10 mouse cellular contexts compared by ENCODE assay signal in the genomic region with DNA sequence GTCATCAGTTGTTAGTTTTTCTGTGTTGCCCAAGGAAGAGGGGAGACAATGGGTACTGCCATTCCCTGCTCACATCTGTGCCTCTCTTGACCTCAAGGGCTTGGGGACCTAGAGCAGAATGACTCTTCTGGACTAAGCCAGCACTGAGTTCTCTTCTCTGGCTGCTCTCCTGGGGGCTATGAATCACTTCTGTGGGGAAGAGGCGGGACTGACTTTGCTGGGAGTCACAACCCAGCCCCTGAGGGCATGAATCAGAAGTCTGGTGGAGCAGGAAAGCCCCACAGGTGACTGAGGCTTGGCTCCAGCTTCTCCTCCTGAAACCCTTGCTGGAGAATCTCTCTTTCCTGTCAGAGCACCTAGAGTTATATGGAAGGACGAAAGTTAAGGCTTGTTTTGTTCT. TPM values are rescaled to one million over a fixed set of nuclear protein-coding genes. Genes with fewer than 3 reads are reported as not detected.
DNase-seq lines count a peak whose midpoint lies in the region; ATAC-seq and TF ChIP-seq lines count a peak whose summit lies in the region.
"Had no signal": no experiment of that assay in that cellular context is flagged by ENCODE, and none has a peak within 500 bp of the region (broad histone marks: within the 10 kb centered on the region; RNA-seq: fewer than 3 reads in every experiment).

No protein-coding gene starts in this region.

- DNase-seq in midbrain, embryonic 11.5 days (ENCODE audit: low spot score, missing footprints): peak; percentile 69
- DNase-seq in adrenal gland, postnatal 10 days: peak; percentile 80
- DNase-seq: spleen, adult 18-20 months had no signal

- peaks cover 2% of the 10 kb centered on the region; the same call in 1 of the 2 replicates for H3K4me1 ChIP-seq in midbrain, embryonic 11.5 days (ENCODE audit: control insufficient read depth, insufficient read depth, low read length)
- peaks cover 26% of the 10 kb centered on the region for H3K4me1 ChIP-seq in midbrain, embryonic 13.5 days (replicated peaks)
- H3K4me1 ChIP-seq in heart, embryonic 15.5 days (replicated peaks): peaks cover 48% of the 10 kb centered on the region
- peaks cover 30% of the 10 kb centered on the region; the same call in 1 of the 2 replicates for H3K4me1 ChIP-seq in small intestine, adult 2 months (ENCODE audit: control insufficient read depth, insufficient read depth, insufficient read length, low read length)
- H3K4me1 ChIP-seq in liver, embryonic 12.5 days: peaks cover 47% of the 10 kb centered on the region
- peaks cover 33% of the 10 kb centered on the region for H3K4me1 ChIP-seq in intestine, embryonic 15.5 days (replicated peaks)

- WGBS in midbrain, embryonic 11.5 days: 82% methylated on average over 2 of the region's 2 CpGs
- 78% methylated on average over 2 of the region's 2 CpGs for WGBS in midbrain, embryonic 13.5 days
- 70% methylated on average over 2 of the region's 2 CpGs for WGBS in heart, embryonic 15.5 days
- whole genome bisulfite sequencing in small intestine, adult 2 months: 65% methylated on average over 2 of the region's 2 CpGs
- 66% methylated on average over 2 of the region's 2 CpGs for WGBS in liver, embryonic 12.5 days (ENCODE audit: insufficient replicate concordance)
- 57% methylated on average over 2 of the region's 2 CpGs for WGBS in intestine, embryonic 15.5 days

- ATAC-seq in midbrain, embryonic 11.5 days (ENCODE audit: low FRiP score): no peak
- ATAC-seq in midbrain, embryonic 13.5 days: no peak
- ATAC-seq in heart, embryonic 15.5 days (replicated peaks; ENCODE audit: insufficient number of reproducible peaks, insufficient read depth, low FRiP score, low read depth): no peak
- ATAC-seq in liver, embryonic 12.5 days: no peak
- ATAC-seq in intestine, embryonic 15.5 days: no peak
- ATAC-seq in granulocyte monocyte progenitor cell, adult 5-6 weeks (replicated peaks; ENCODE audit: poor library complexity, severe bottlenecking): no peak
- ATAC-seq: activated CD4-positive, CD25-positive, alpha-beta regulatory T cell, adult 4 months had no signal

- H3K27me3 ChIP-seq in midbrain, embryonic 11.5 days (ENCODE audit: control insufficient read depth, insufficient read depth, low read length): no peaks in the 10 kb centered on the region
- no peaks in the 10 kb centered on the region for H3K27me3 ChIP-seq in midbrain, embryonic 13.5 days
- H3K27me3 ChIP-seq in heart, embryonic 15.5 days: no peaks in the 10 kb centered on the region
- H3K27me3 ChIP-seq in small intestine, adult 2 months (ENCODE audit: control insufficient read depth, insufficient read depth, low read length): no peaks in the 10 kb centered on the region
- no peaks in the 10 kb centered on the region for H3K27me3 ChIP-seq in liver, embryonic 12.5 days (replicated peaks)
- H3K27me3 ChIP-seq in intestine, embryonic 15.5 days (replicated peaks): no peaks in the 10 kb centered on the region

- no peak overlapping the region for H3K4me2 ChIP-seq in midbrain, embryonic 11.5 days
- no peak overlapping the region for H3K4me2 ChIP-seq in midbrain, embryonic 13.5 days (replicated peaks)
- H3K4me2 ChIP-seq in heart, embryonic 15.5 days: no peak overlapping the region
- no peak overlapping the region for H3K4me2 ChIP-seq in liver, embryonic 12.5 days
- H3K4me2 ChIP-seq in intestine, embryonic 15.5 days (replicated peaks): no peak overlapping the region

- H3K9ac ChIP-seq in midbrain, embryonic 11.5 days (ENCODE audit: low read length): no peak overlapping the region
- no peak overlapping the region for H3K9ac ChIP-seq in midbrain, embryonic 13.5 days (replicated peaks)
- H3K9ac ChIP-seq in heart, embryonic 15.5 days: no peak overlapping the region
- H3K9ac ChIP-seq in liver, embryonic 12.5 days: no peak overlapping the region
- no peak overlapping the region for H3K9ac ChIP-seq in intestine, embryonic 15.5 days

- H3K4me3 ChIP-seq in midbrain, embryonic 11.5 days (ENCODE audit: low read depth, low read length): no peak overlapping the region
- H3K4me3 ChIP-seq in midbrain, embryonic 13.5 days (replicated peaks): no peak overlapping the region
- H3K4me3 ChIP-seq in heart, embryonic 15.5 days: no peak overlapping the region
- H3K4me3 ChIP-seq in small intestine, adult 2 months (ENCODE audit: low read depth, low read length): no peak overlapping the region
- no peak overlapping the region for H3K4me3 ChIP-seq in liver, embryonic 12.5 days
- H3K4me3 ChIP-seq in intestine, embryonic 15.5 days (replicated peaks): no peak overlapping the region

- H3K9me3 ChIP-seq in midbrain, embryonic 11.5 days (ENCODE audit: control insufficient read depth, low read length): no peaks in the 10 kb centered on the region
- no peaks in the 10 kb centered on the region for H3K9me3 ChIP-seq in midbrain, embryonic 13.5 days
- H3K9me3 ChIP-seq in heart, embryonic 15.5 days (replicated peaks): no peaks in the 10 kb centered on the region
- H3K9me3 ChIP-seq in liver, embryonic 12.5 days (replicated peaks): no peaks in the 10 kb centered on the region
- H3K9me3 ChIP-seq in intestine, embryonic 15.5 days: no peaks in the 10 kb centered on the region

- H3K27ac ChIP-seq in midbrain, embryonic 11.5 days (ENCODE audit: low read depth, low read length): no peak overlapping the region
- no peak overlapping the region for H3K27ac ChIP-seq in midbrain, embryonic 13.5 days
- H3K27ac ChIP-seq in heart, embryonic 15.5 days: peak overlapping the region; percentile 72
- H3K27ac ChIP-seq in small intestine, adult 2 months (ENCODE audit: insufficient read depth, low read depth, low read length): 0 out of 2 replicates have a peak overlapping the region, but pooled peaks have one; percentile 29
- no peak overlapping the region for H3K27ac ChIP-seq in liver, embryonic 12.5 days
- H3K27ac ChIP-seq in intestine, embryonic 15.5 days: no peak overlapping the region

- no peak for TF ChIP-seq POLR2A in small intestine, adult 2 months (IDR thresholded peaks at IDR 0.05; ENCODE audit: low read depth, low read length)

- no peaks in the 10 kb centered on the region for H3K36me3 ChIP-seq in midbrain, embryonic 11.5 days (ENCODE audit: control insufficient read depth, insufficient read depth, low read length)
- H3K36me3 ChIP-seq in midbrain, embryonic 13.5 days: 0 out of 2 replicates have a peak, but pooled peaks cover 3% of the 10 kb centered on the region
- H3K36me3 ChIP-seq in heart, embryonic 15.5 days: no peaks in the 10 kb centered on the region
- peaks cover 8% of the 10 kb centered on the region for H3K36me3 ChIP-seq in small intestine, adult 2 months (ENCODE audit: control insufficient read depth, insufficient read depth, low read length)
- H3K36me3 ChIP-seq in liver, embryonic 12.5 days: no peaks in the 10 kb centered on the region
- H3K36me3 ChIP-seq in intestine, embryonic 15.5 days: no peaks in the 10 kb centered on the region

- TF ChIP-seq CTCF in small intestine, adult 2 months (IDR thresholded peaks at IDR 0.05; ENCODE audit: extremely low read depth, insufficient read length, insufficient replicate concordance, low read depth, low read length): no peak

RNA-seq across cellular contexts. Expression of gene Ano6, which starts 12.1 kb away (rescaled TPM):
- 30.3 and 30.8 TPM in 2 replicates for polyA plus RNA-seq in midbrain, embryonic 11.5 days (2014; fragmentation: Nextera tagmentation; extraction: Ambion mirVana)
- 26.1 and 26.8 TPM in 2 replicates for polyA plus RNA-seq in midbrain, embryonic 13.5 days (2015; fragmentation: Nextera tagmentation; extraction: Ambion mirVana)
- 10 to 100 TPM; 54.4 to 72.8 TPM for total RNA-seq in adrenal gland, postnatal 10 days (2021)
- 27.2 and 34.4 TPM in 2 replicates for polyA plus RNA-seq in heart, embryonic 15.5 days (2015; fragmentation: Nextera tagmentation; extraction: Ambion mirVana)
- 15.1 and 172 TPM in 2 replicates for polyA plus RNA-seq in small intestine, adult 2 months (2012; rRNA removed)
- polyA plus RNA-seq in liver, embryonic 12.5 days (2016; fragmentation: Nextera tagmentation; extraction: Ambion mirVana): 14.7 and 14.8 TPM in 2 replicates
- polyA plus RNA-seq in intestine, embryonic 15.5 days (2015; fragmentation: Nextera tagmentation; extraction: Ambion mirVana): 50.4 and 53.8 TPM in 2 replicates
- 25.3 and 28.8 TPM in 2 replicates for total RNA-seq in granulocyte monocyte progenitor cell, adult 5-6 weeks (2014; fragmentation: Nextera tagmentation)
- 28.7 and 30.9 TPM in 2 replicates for total RNA-seq in granulocyte monocyte progenitor cell, adult 5-6 weeks (2017)

Comparison
In these comparisons a context has a peak if more than half of its experiments do, and no peak if none do; other contexts are left out.
1. H3K27ac ChIP-seq: peak in heart, embryonic 15.5 days (single experiment) and small intestine, adult 2 months (single experiment); none in midbrain, embryonic 11.5 days (single experiment), midbrain, embryonic 13.5 days (single experiment), liver, embryonic 12.5 days (single experiment) and intestine, embryonic 15.5 days (single experiment).